Mouse (Mus musculus) ES-CJ7 (cell line): ENCODE results near the gene Tigar.

ENCODE experiments used
- DNase-seq: peaks from one replicate; pipeline ENCODE4 v3.0.0; 2011; ENCODE audit warnings: low read depth, low spot score

Tigar gene

DNA sequence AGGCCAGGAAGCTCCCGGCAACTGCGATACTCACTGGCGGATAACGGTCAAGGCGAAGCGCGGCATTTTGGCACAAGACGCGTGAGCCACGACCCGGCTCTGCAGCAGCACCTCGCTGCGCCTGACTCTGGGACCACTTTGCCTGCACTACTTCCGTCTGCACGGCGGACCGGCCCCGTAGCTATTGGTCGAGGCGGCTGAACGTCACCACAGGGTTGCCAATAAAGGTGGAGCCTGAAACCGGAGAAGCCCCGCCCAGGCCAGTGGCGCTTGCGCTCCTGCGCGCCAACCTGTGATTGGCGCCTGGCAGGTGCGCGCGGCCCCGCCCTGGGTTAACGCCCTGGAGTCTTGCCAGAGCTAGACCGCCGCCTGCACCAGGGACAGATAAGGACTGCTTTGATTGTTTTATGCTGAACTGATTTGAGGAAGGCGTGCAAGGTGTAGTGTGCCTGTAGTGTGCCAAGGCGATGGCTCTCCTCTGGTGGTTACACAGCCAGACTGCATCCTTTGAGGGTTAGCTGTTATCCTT lies at the start of gene Tigar:
Gene Tigar (minus strand): TSS at position 156 of the 529 bp plus-strand sequence.
- DNase-seq, result peak; percentile 97

DNA sequence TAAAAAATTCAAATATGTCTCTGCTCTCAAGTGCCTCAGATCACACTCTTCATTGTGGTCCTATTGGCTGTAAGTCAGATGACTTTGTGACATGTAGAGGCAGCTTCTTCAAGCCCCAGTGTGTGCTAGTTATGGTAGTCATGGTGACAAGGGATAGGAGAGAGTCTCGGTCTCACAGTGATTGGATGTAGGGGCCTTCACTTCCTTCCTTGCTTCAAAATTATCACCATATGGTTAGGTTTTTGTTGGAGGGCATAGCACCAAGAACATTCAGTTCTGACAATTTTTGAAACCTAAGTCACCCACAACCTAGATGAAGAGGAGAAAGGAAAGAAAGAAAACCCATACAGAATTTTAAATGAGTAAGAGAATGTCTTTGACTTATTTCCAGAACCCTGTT lies 48.0 kb upstream of the Tigar start:
- DNase-seq, result no peak

DNA sequence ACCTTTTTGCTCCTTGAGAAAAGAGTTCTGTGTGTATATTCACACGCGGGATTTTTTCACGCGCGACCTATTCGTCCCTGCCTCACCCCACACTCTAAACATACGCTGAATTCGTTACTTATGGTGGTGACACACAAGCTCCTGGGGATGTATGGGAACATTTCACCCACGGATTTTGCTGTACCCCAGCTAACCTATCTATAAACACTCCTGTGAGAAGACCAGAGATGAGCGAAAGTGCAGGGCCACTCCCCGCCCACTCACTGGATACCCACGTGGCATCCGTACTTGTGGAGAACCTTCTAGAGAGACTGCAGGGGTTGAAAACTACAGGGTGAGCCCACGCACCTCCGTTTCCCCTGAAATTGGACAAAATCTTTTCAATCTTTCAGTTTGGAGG lies 46.1 kb upstream of the Tigar start:
- peak; percentile 45 for DNase-seq

DNA sequence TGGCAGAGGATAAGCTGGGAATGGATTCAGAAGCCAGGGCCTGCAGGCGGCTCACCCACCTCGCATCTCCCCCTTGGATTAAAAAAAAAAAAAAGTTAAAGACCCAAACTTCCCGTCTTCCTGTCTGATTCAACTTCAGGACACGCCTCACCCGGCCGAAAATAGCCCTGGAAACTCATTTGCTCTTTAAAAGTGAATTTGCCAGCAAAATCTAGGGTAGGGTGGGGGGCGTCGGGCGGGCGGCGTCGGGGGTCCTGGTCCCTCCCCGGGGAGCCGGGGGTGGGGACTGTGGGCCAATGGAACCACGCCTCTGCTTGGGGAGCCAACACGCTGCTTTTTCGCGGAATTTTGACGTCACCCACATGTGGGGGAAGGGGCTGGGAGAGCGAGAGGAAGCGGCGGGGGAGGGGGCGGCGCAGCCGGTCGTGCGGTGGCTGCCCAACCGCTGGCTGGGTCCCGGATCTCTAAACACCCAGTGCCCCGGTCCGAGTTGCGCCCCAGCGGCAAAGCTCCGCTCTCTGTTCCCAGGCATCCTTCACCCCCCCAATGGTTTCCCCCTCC lies 45.4 kb upstream of the Tigar start:
- DNase-seq, result peak; percentile 89

DNA sequence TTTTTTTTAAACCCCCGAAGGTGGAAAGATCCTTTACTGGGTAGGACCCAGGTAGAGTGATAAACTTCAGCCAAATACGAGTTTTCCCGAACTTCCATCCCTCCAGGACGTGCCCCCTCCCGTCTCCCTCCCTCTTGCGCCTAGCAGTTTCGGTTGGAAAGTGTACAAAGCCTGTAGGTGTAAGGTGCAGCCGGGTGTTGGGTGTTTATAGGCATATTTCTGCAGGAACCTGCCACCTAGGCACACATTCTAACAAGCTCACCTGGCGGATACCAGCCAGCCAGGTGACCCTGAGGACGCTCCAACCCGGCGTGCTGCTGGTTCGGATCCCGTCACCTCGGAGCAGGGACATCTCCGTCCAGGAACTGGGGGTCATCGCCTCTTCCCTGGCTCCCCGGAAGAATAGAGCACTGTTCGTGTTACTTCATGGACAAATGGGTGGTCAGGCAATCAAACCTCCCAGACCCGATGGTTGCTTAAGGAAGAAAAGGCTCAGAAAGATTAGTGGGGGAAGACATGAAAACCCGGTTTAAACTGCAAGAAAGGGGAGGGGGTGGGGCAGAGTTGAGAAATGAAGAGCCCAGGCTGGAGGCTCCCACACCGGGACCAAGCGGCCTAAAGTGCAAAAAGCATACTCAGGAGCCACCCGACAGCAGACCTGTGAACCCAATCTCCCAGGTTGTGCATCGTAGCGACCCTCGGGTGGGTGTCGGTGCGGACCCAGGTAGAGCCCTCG lies 44.8 kb upstream of the Tigar start:
- DNase-seq, result peak; percentile 76

DNA sequence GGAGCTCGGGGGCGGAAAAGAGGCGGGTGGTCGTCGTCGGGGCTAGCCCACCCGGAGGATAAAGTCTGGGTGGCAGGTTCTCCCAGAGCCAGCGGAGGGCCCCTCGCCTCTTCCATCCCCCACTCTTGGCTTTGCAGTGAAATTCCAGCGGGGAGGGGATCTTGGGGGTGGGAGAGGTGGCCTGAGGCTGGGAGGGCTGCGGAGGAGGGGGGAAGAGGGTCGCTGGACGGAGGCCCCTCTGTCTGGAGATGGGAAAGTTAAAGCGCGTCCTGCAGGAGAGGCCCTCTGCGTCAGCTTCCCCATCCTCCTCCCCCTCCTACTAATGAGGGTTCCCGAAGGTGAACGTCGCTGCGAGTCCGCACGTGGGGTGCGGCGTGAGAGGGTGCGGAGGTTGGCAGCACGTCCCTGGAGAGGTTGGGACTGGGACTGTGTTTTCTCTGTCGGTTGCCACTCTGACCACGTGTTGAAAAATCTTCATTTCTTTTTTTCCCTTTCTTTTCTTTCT lies 44.0 kb upstream of the Tigar start:
- peak; percentile 58 for DNase-seq

DNA sequence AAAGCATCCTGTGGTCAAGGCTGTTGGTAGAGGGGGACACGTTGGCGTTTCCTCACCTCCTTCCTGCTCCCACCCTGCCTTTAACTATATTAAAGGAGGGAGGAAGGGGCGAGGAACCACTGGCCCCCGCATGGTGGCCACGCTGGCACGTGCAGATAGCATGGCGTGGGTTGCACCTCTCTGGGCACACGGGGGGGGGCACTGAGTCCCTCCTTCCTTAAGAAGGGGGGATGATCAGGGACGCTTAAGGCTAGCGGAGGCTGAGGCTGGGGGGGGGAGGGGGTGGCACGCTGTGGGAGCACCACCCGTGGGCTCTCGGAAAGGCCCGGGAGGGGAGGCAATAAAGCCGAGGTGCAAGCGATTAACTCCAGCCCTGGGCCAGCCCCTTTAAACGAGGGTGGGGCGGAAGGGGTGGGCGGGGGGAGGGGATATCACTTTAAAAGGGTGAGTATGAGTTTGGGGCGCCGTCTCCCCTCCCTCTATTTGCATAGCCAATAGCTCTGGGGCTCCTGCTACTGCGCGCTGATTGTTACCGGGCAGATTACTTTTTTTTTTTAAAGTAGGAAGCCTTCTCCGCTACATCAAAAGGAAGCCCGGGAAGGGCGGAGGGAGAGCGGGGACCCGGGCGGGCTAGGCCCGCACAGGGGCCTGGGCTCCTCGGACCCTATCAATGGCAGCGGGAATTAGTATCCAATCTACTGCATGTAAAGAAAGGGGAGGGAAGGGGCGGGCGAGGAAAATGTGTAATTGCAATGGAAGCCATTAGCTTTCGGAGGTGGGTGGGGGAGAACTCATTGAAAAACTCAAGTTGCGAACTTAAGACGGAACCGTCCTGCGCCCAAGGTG lies 43.0 kb upstream of the Tigar start, which contains the start of gene Ccnd2:
Gene Ccnd2 (minus strand): TSS at position 88 of the 846 bp plus-strand sequence.
- peak; percentile 95 for DNase-seq

DNA sequence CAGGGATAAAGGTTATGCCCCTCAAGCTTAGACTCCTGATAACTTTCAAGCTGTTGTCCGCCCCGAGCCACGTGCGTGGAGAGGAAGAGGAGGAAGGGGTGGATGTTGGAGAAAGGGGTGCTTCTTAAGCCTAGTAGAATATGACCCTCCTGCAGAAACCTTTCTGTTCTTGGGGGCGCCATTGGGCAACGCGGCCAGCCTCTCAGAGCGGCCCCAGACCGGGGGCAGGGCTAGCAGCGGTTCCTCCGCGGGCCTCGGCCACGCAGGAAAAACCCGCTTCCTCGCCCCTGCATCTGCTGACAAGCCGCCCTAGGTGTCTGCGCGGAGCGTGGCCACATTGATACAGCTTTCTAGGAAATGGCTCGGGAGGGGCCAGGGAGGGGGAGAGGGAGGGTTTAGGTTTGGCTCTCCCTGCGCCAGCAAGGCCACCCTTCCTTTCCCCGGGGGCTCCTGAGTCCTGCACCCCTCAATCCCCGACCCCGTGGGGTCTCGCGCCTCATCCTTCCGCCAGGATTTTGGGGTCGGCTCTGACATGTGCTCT lies 42.3 kb upstream of the Tigar start:
- DNase-seq, result peak; percentile 48

DNA sequence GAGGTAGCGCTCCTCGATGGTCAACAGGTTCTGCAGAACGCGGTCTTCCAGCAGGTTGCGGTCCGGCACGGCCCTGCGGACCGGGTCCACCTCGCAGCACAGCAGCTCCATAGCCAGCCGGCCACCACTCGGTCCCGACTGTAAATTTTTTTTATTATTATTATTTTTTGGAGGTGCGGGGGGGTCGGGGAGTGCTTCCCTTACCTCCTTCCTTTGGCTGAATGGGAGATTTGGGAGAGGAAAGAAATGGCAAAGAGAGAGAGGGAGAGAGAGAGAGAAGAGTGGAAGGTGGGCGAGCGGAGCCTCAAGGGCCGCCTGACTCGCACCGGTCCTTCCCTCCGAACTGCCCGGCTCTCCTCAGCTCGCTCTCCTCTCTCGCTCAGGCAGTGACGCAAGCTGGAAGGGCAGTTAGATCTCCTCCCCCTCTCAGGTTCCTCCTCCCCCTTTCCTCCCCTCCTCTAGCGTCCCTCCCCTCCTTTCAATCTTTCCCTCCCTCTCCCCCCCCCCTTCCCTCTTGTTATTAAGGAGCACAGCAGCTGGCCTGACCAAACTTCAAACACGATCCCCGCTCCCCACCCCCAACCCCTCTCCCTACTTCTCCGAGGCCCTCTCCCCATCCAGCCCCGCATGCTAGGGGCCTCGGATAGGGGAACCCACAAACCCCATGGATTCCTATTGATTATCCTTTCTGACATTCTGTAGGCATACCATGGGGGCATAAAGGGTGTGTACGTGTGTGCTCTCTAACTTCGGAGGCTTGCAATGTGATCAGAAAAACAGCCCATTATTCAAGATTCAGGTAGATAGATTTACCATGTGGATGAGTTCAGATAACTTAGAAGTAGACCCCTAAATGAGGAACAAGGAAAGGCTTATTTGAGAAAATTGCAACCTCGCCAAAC lies 41.6 kb upstream of the Tigar start:
- peak; percentile 86 for DNase-seq

DNA sequence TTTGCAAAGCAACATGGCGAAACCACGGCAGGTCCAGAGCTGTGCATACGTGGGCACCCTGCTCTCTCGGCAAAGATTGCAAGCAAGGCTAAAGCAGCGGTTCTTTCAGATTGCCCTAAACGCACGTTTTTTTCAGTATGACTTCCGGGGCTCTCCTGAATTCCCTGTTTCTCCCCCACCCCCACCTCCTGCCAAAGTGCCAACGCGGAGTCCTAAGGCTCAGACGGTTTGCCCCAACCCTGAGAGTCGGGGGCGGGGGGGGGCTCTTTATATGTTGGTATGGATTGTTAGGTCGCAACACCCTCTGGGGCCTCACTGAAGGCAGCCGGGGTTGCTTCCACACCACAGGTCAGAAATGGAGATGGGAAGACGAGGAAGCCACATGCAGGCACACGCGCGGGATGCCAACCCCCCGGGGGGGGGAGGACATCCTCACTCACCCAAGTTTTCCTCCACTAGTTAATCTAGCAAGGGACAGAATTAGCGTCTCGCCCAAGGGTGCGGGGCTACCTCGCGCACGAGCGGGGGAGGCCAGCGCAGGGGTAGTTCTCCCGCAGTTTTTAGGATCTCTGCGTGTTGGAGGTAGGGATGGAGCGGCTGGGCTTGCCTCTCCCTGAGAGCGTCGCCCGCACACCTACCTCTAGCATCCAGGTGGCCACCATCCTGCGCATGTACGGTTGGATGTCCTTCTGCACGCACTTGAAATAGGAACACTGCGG lies 40.7 kb upstream of the Tigar start:
- DNase-seq, result peak; percentile 51

DNA sequence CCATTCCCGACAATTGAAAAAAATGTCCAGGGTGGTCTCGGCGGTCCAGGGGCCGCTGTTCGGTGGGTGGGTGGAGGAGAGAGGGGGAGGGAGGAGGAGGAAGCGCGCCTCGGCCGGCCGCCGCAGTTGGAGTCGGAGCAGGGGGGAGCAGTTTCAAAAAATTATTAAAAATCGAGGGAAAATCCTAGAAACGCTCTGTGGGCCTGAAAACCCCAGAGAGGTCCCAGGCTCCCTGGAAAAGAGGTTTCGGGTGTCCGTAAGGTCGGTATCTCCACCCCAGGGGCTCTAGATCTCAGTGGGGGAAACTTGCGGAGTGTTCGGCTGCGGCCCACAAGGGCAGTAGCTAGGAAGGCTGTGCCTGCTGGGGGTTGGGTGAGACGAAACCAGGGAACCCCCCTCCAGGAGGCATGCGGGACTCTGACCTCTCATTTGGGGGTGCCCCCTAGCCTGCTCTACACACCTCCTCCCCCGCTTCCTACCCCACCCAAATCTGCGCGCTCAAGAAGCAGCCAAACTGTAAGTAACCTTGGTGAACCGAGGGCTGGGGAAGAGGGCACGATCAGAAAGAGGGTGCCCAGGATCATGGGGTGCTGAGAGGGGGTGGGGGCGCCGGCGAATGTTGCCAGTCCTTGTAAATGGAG lies 40.1 kb upstream of the Tigar start:
- DNase-seq, result peak; percentile 30

DNA sequence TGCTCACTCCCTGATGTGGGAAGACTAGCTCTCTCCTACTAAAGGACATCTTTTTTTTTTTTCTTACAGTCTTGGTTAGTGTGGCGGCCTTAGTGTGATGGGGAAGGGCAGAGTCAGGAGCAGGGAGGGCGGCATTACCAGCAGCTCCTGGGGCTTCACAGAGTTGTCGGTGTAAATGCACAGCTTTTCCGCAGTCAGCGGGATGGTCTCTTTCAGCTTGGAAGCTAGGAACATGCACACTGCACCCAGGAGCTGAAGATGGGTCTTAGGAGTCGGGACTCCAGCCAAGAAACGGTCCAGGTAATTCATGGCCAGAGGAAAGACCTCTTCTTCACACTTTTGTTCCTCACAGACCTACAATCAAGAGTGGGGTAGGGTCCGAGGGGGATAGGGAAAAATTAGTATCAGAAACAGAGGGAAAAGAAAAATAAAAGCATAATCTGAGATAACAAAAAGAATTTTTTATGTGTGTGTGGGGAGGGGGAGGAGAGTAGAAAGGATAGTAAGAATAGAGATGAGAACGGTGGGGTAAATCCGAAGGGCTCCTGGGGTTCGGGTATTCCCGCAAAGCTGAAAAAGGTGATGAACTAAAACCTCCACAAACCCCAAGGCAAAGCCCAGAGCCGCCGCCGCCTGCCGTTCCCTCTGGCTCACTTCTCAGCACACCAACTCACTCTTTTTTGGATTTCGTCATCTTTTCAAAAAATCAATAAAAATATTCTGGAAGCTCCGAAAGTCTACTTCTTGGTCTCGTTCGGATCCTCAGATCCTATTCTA lies 39.4 kb upstream of the Tigar start:
- DNase-seq, result peak; percentile 32

DNA sequence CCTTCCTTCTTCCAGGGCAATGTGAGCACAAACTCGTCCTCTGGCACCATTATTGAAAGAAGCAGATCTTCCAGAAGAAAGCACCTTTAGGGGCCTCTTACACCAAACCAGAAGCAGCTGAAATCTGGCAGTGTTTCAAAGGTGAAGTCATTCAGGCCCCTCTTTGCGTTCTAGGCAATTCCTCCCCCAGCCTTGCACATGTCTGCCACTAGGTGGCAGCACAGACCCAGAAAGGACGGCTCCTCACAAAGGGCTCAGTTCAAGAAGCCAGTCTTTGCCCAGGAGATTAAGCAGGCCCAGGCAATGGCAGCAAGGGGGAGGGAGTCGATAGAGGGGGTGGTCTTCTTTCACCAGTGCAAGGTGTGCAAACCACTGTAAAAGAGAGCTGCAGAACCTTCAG lies 38.3 kb upstream of the Tigar start:
- peak; percentile 92 for DNase-seq

DNA sequence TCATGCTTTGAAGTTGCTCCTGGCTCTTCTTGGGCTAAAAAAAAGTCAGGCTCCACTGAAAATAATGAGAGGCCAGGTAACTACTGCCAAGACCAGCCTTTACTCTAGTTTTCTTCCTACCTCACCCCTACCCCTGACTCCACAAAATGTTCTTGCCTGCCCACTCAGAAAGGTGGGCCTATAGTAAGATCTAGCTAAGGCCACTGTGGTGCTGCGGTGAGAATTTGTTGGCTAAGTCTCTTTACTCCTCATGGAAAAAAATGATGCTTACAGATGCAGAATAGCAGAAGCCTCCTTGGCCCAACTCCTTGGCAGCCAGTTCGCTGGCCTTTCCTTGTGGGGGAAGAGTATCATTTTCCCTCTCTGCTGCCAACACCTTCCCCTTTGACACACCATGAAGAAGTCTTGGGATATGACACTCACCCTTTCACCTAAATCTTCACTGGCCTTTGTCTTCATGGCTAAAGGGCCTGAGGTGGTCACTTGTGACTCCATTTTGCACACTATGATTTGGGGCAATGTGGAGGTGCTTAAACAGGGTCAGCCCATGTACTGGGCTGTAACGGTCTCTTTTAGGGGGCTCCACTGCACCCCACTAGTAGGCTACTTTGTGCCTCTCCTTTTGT lies 37.1 kb upstream of the Tigar start:
- no peak for DNase-seq

DNA sequence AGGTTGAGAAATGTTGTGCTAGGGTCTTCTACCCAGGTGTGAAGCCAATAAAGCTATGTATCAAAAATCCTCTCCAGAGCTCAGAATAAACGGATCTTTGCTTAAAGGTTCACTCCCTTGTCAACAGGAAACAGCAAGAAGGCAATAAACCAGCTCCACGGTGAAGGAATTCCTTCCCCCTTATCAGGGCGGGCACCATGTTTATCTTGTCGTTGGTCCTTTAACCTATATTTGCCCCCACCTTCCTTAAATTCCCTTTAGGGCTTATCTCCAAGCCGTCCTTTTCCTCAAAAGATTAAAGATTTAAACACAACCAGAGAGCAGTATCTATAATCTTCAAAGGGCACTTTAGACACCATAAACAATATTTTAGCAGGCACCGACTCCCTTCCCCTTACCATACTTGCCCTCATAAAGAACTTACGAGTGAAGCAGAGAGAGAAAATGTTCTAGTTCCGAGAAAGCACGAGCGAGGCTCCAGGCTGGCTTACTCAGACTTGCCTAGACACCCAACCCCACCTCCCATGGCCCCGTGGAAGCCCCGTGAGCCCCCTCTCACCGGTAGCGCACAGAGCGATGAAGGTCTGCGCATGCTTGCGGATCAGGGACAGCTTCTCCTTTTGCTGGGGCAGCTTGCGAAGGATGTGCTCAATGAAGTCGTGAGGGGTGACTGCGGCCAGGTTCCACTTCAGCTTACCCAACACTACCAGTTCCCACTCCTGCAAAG lies 36.3 kb upstream of the Tigar start:
- DNase-seq, result no peak

DNA sequence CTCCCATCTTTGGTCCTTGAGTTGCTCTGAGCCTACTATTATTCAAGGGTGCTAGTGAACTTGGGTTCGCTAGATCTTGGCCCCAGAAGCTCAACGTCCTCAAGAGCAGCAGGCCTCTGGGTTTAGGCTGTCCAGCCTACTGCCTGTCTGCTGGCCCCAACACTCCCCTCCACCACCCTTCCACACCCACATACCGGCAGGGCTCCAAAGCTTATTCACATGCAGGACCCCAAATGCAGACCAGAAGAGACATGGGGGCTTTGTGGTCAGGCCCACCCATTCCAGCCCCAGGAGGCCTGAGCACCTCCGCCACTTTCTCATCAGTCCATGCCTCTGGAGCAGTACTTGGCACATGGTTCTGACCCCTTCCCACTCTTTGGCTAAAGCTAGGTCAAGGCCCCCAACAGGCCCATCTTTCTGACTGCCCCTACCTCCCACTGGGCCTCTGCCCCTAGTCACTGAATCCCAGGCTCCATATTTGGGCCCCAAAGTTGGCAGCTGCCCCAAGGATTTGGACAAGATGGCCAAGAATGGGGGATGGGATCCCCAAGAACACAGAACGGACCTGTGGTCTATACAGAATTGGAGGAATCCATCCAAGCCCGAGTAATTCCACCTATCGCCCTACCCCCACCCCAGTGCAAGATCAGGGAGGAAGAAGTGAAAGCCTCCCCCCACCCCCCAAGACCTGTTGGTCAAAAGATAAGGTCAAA lies 34.4 kb upstream of the Tigar start:
- DNase-seq, result no peak

DNA sequence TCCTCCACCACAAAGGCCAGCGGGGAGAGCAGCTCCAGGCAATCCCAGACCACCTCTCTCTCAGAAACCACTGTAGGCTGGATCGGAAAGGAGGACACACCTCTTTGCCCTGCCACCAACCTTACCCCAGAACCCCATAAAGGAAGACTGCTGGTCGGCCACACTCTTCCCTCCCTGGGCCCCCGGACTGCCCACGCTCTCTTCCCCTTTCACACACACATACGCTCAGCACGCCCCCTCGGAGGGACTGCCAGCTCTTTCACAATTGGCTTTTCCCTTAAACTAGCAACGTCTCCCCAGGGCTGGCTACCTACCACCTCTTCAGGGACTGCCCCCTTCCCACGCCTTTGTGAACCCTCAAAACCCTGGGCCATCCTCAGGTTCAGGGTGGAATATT lies 33.8 kb upstream of the Tigar start:
- no peak for DNase-seq
